Mouse (Mus musculus) liver, adult 2 months (tissue): ENCODE data around the gene Ptgs2.

Source experiments
- CTCF ChIP-seq: fragments of 200-500 bp; IDR thresholded peaks from 2 replicates; pipeline ENCODE4 v1.5.1; 2011; ENCODE audit warnings: low read depth, low read length, control low read depth
- POLR2A ChIP-seq: fragments of 200-500 bp; IDR thresholded peaks from 2 replicates; pipeline ENCODE4 v1.6.1; 2011; ENCODE audit warnings: low read length, control low read depth; ENCODE audit not compliant: insufficient read depth; ENCODE audit errors: extremely low read depth

- TF ChIP-seq CTCF (no peak), POLR2A (no peak)
These were observed 35.5 kb downstream of the Ptgs2 start for GRCm38 (mm10) chr1:150135350-150135749.
